Mouse (Mus musculus) liver, embryonic 15.5 days (tissue): ENCODE measurements around the gene Gm16181. TPM values are rescaled to one million over a fixed set of nuclear protein-coding genes. Genes with fewer than 3 reads are reported as not detected.
A peak's percentile ranks its signal among the peaks of the same experiment; 100 is the strongest.

Experiments used
- ATAC-seq: fragments of 200-750 bp; cut with Nextera tagmentation; 2 replicates; pipeline ENCODE4 v1.8.0; 2017; ENCODE audit warnings: moderate number of reproducible peaks, mild to moderate bottlenecking, moderate library complexity; ENCODE audit not compliant: insufficient read depth
- H3K27ac ChIP-seq: fragments of 300-500 bp; sonication (generic); replicated peaks from 2 replicates; pipeline ENCODE4 v1.5.1; 2015; ENCODE audit warnings: mild to moderate bottlenecking, inconsistent platforms
- H3K27me3 ChIP-seq: fragments of 300-500 bp; sonication (generic); 2 replicates; pipeline ENCODE4 v1.6.1; 2015; ENCODE audit warnings: mild to moderate bottlenecking, inconsistent platforms
- H3K36me3 ChIP-seq: fragments of 300-500 bp; sonication (generic); replicated peaks from 2 replicates; pipeline ENCODE4 v1.6.1; 2015; ENCODE audit warnings: moderate library complexity, mild to moderate bottlenecking, inconsistent platforms
- H3K4me1 ChIP-seq: fragments of 300-500 bp; sonication (generic); replicated peaks from 2 replicates; pipeline ENCODE4 v1.6.1; 2015; ENCODE audit warnings: inconsistent platforms
- H3K4me2 ChIP-seq: fragments of 300-500 bp; sonication (generic); 2 replicates; pipeline ENCODE4 v1.6.1; 2015; ENCODE audit warnings: moderate library complexity, mild to moderate bottlenecking, inconsistent platforms
- H3K4me3 ChIP-seq: fragments of 300-500 bp; sonication (generic); replicated peaks from 2 replicates; pipeline ENCODE4 v1.5.1; 2015; ENCODE audit warnings: mild to moderate bottlenecking, inconsistent platforms
- H3K9ac ChIP-seq: fragments of 300-500 bp; sonication (generic); 2 replicates; pipeline ENCODE4 v1.6.1; 2015; ENCODE audit warnings: moderate library complexity, mild to moderate bottlenecking, inconsistent platforms
- H3K9me3 ChIP-seq: fragments of 300-500 bp; sonication (generic); replicated peaks from 2 replicates; pipeline ENCODE4 v1.6.1; 2016; ENCODE audit warnings: inconsistent platforms
- WGBS: fragments of 180-500 bp; shearing (Covaris S2); methylation state at CpG from one replicate; pipeline ENCODE4 v1.1.7; 2015; ENCODE audit warnings: mixed read lengths; ENCODE audit not compliant: insufficient replicate concordance; 5-methylcytosine and 5-hydroxymethylcytosine counted together
- polyA plus RNA-seq: library from polyadenylated mRNA; unstranded; fragments of >200 nt; fragmentation: Nextera tagmentation; extraction: Ambion mirVana; gene quantifications from 2 replicates; pipeline ENCODE4 v1.2.1, GENCODE M21; 2015

Gm16181 gene
- polyA plus RNA-seq: 0.24 TPM in 1 of 2 replicates, not detected in the other

DNA sequence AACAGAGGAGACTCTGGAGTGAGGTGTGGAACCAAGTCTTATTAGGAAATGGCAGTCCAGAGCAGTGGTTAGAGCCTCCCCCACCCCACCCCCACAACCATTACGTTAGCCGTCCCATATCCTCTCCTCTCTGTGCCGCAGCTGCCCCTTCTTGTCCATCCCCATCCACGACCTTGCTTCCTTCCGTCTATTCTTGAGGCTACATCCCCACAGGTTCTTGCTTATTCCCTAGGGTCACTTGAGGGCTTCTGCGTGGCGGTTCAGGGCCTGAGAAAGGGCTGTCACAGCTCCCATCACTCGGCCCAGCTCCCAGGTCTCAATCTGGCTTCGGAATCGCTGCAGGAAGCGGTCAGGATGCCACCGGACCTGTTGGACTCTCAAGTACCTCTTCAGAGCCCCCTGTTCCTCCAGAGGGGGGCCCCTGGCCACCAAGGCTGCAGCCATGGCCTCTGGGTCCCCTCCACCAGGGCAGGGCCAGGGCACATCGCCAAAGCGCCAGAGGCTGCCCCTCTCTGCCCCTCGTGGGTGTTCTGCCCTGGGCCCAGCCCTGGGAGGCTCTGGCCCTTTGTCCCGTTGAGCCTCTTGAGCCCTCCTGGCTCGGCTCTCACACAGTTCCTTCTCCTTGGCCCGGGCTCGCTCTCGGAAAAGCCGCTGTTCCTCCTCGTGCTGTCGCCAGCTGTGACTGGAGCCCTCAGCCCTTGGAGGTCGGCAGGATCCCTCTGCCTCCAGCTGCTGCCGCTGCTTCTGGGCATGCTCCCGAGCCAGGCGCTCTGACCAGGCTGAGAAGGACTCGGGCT is at the start of gene Gm16181:
Gene Gm16181 (plus strand): TSS at position 679 of the 797 bp plus-strand sequence.
- Histone ChIP-seq H3K9me3 (no peaks in the 10 kb centered on the region), H3K4me2 (0 out of 2 replicates have a peak within 1 kb of the TSS, but pooled peaks have one; percentile 10), H3K27me3 (0 out of 2 replicates have a peak, but pooled peaks cover 2% of the 10 kb centered on the region), H3K27ac (peak within 1 kb of the TSS; percentile 61), H3K9ac (no peak within 1 kb of the TSS), H3K4me1 (peaks cover 43% of the 10 kb centered on the region), H3K4me3 (no peak within 1 kb of the TSS), H3K36me3 (peaks cover 19% of the 10 kb centered on the region)
- 56% methylated on average over 28 of the region's 28 CpGs for WGBS
- no peak for ATAC-seq

DNA sequence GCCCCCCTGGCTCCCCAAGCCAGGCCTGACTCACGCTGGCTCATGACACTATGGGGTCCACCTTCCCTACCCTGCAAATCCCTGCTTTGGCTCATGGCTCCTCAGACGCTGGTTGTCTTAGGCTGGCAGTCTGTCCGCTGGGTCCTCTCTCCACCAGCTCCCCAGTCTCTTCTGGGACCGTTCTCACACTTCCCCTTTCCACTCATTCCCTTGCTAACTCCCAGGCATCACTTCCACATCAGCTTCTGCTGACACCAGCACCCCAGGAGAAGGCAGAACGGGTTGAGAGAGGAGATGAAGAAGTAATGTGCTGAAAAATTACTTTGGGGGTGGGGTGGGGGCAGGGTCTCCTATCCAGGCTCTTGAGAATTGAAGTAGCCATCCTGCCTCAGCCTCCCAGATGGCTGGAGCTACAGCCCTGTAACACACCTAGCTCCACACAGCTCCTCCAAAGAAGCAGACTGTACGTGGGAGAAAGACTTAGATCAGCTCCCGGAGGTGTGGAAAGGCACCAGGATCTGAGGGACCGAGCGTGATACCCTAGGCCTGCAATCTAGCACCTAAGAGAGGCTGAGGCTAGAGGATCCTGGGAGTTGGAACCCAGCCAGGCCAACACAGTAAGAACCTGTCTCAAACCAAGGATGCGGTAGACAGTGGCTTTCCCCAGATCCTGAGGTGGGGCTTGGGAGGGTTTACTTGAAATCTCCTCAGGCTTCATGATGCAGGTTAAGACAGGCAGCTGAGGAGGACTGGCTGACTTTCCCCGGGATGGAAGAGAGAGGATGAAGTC is 48.0 kb upstream of the Gm16181 start:
- Histone ChIP-seq H3K4me3 (0 out of 2 replicates have a peak overlapping the region, but pooled peaks have one; percentile 7), H3K9me3 (no peaks in the 10 kb centered on the region), H3K27ac (no peak overlapping the region), H3K4me2 (no peak overlapping the region), H3K36me3 (no peaks in the 10 kb centered on the region), H3K27me3 (no peaks in the 10 kb centered on the region), H3K4me1 (no peaks in the 10 kb centered on the region; the same call in 1 of the 2 replicates), H3K9ac (no peak overlapping the region)
- ATAC-seq: no peak
- 56% methylated on average over 11 of the region's 11 CpGs for WGBS

DNA sequence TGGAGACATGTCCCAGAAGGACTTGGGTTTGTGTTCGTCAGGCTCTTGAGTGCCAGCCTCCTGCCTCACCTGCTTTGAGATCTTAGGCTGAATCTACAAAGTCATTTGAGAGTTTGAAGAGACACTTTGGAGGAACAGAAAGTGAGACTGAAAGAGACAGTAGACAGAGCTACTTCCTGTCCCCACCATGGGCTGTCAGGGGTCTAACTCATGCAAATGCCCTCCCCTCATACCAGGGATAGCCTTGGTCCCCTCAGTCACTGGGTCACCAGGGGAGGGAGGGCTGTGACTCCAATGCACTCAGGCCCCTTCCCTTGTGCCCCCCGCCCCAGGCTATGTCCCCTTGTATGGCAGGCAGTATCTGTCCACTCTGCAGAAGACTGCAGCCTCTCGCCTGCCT is 47.3 kb upstream of the Gm16181 start:
- no peak for ATAC-seq
- Histone ChIP-seq H3K4me3 (no peak overlapping the region), H3K27me3 (no peaks in the 10 kb centered on the region), H3K36me3 (no peaks in the 10 kb centered on the region), H3K4me2 (no peak overlapping the region), H3K9ac (no peak overlapping the region), H3K9me3 (no peaks in the 10 kb centered on the region), H3K27ac (no peak overlapping the region), H3K4me1 (no peaks in the 10 kb centered on the region; the same call in 1 of the 2 replicates)
- WGBS: 45% methylated on average over 3 of the region's 3 CpGs

DNA sequence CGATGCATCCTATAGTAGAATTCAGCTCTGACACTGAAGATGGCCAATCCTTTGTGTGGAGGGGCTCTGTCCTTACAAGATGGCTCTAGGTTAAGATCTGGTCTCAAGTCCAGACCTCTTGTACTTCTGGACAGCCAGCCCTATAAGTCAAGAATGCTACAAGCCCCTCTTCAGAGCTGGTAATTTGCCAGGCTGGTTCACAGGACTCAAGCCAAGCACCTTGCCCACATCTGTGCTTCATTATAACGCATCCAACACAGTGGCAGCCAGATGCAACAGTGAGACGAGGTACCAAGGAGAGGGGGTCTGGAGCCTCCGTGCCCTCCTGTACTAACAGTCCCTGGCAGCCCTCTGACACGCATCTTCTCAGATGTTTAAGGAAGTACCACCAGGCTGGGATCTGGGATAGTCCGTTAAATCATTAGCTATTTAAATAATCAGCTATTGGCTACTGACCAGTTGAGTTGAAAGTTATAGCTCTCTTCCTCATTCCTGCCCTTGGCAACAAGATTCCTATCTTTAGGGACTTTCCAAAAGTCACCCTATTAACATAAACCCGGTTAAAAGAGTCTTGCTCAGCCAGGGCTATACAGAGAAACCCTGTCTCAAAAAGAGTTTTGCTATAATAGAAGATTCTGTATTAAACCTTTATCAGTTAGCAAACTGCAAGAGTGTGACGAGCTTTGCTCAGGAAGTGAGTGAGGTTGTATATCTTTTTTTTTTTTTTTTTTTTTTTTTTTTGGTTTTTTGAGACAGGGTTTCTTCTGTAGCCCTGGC is 46.2 kb upstream of the Gm16181 start:
- Histone ChIP-seq H3K4me1 (no peaks in the 10 kb centered on the region; the same call in 1 of the 2 replicates), H3K4me2 (no peak overlapping the region), H3K36me3 (no peaks in the 10 kb centered on the region), H3K27ac (no peak overlapping the region), H3K9ac (no peak overlapping the region), H3K9me3 (no peaks in the 10 kb centered on the region), H3K27me3 (no peaks in the 10 kb centered on the region), H3K4me3 (no peak overlapping the region)
- 50% methylated on average over 8 of the region's 8 CpGs for WGBS
- no peak for ATAC-seq

DNA sequence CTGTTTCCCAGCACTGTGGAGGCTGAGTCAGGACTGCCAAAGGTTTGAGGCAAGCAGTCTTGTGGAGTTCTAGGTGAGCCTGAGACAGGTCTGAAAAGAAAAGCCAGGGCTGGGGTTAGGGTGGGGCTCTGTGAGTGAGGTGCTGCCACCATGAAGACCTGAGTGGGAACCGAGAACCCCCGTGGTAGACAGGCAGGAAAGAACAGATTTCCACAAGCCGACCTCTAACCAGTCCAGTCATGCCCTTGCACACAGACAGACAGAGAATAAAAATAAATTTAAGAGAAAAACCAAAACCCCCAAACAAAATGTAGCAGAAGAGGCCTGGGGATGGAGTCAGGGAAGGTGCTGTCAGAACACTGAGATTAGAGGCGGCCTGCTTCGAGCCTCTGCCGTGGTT is 45.3 kb upstream of the Gm16181 start:
- Histone ChIP-seq H3K4me1 (no peaks in the 10 kb centered on the region; the same call in 1 of the 2 replicates), H3K4me3 (no peak overlapping the region), H3K27ac (no peak overlapping the region), H3K4me2 (no peak overlapping the region), H3K27me3 (no peaks in the 10 kb centered on the region), H3K9me3 (no peaks in the 10 kb centered on the region), H3K9ac (no peak overlapping the region), H3K36me3 (no peaks in the 10 kb centered on the region)
- ATAC-seq: no peak
- WGBS: 65% methylated on average over 6 of the region's 6 CpGs

DNA sequence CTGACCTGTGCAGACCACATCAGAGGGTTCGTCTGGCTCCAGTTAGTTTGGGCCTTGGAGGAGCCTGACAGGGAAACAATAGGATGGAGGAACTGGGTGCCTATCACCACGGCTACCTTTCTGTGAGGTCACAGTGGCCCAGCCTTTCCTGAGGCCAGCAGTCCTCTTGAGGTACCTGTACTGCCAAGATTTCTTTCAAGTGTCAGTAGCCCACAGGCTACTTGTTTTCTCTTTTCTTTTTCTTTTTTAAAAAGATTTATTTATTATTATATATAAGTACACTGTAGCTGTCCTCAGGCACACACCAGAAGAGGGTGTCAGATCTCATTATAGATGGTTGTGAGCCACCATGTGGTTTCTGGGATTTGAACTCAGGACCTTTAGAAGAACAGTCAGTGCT is 44.7 kb upstream of the Gm16181 start, which contains the start of gene Aif1:
Gene Aif1 (minus strand): TSS at position 101 of the 400 bp plus-strand sequence.
- Histone ChIP-seq H3K36me3 (no peaks in the 10 kb centered on the region), H3K9ac (no peak within 1 kb of the TSS), H3K4me1 (no peaks in the 10 kb centered on the region; the same call in 1 of the 2 replicates), H3K9me3 (no peaks in the 10 kb centered on the region), H3K27me3 (no peaks in the 10 kb centered on the region), H3K4me3 (no peak within 1 kb of the TSS), H3K4me2 (no peak within 1 kb of the TSS), H3K27ac (no peak within 1 kb of the TSS)
- ATAC-seq: no peak
- 39% methylated on average over 2 of the region's 2 CpGs for WGBS

DNA sequence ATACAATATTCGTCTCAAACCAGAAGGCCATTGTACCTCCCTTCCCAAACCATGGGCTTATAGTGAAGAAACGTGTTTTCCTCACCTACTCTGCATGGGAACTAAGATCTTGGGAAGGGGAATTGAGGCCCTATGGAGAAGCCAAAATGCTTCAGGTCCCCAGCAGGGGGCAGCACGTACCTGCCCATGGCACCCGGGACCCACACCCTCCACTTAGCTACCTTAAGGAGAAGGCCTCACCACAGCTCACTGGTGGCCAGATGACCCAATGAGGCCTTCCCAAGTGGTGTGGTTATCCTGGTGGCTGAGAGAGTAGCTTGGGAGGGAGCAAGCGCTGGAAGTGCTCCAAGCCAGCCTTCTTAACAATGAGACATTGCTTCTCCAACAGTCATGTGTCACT is 42.1 kb upstream of the Gm16181 start:
- Histone ChIP-seq H3K4me1 (no peaks in the 10 kb centered on the region; the same call in 1 of the 2 replicates), H3K4me2 (no peak overlapping the region), H3K27me3 (no peaks in the 10 kb centered on the region), H3K9me3 (no peaks in the 10 kb centered on the region), H3K9ac (no peak overlapping the region), H3K4me3 (no peak overlapping the region), H3K27ac (no peak overlapping the region), H3K36me3 (no peaks in the 10 kb centered on the region)
- WGBS: 4% methylated on average over 5 of the region's 5 CpGs
- peak; percentile 54; the same call in 1 of the 2 replicates for ATAC-seq

DNA sequence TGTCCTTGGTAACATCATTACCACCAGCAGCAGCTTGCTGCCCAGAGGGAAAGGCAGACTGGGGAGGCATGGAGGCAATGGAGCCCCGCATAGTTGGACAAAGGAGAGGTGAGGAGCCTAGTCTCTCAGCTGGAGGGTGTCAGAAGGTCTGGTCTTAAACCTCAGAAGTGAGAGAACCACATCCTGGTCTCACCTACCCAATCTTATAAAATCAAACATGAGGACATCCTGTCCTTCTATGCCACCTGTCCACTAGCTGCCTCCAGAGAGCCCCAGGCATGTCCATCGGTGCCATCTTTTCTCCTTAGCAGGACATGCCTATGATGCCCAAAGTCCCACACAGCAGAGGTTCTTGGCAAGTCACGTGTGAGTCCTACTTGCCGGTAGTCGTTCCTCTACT is 40.5 kb upstream of the Gm16181 start:
- Histone ChIP-seq H3K27ac (no peak overlapping the region), H3K9ac (no peak overlapping the region), H3K4me1 (no peaks in the 10 kb centered on the region; the same call in 1 of the 2 replicates), H3K4me3 (no peak overlapping the region), H3K9me3 (no peaks in the 10 kb centered on the region), H3K27me3 (no peaks in the 10 kb centered on the region), H3K36me3 (no peaks in the 10 kb centered on the region), H3K4me2 (no peak overlapping the region)
- WGBS: 60% methylated on average over 5 of the region's 5 CpGs
- ATAC-seq: no peak

DNA sequence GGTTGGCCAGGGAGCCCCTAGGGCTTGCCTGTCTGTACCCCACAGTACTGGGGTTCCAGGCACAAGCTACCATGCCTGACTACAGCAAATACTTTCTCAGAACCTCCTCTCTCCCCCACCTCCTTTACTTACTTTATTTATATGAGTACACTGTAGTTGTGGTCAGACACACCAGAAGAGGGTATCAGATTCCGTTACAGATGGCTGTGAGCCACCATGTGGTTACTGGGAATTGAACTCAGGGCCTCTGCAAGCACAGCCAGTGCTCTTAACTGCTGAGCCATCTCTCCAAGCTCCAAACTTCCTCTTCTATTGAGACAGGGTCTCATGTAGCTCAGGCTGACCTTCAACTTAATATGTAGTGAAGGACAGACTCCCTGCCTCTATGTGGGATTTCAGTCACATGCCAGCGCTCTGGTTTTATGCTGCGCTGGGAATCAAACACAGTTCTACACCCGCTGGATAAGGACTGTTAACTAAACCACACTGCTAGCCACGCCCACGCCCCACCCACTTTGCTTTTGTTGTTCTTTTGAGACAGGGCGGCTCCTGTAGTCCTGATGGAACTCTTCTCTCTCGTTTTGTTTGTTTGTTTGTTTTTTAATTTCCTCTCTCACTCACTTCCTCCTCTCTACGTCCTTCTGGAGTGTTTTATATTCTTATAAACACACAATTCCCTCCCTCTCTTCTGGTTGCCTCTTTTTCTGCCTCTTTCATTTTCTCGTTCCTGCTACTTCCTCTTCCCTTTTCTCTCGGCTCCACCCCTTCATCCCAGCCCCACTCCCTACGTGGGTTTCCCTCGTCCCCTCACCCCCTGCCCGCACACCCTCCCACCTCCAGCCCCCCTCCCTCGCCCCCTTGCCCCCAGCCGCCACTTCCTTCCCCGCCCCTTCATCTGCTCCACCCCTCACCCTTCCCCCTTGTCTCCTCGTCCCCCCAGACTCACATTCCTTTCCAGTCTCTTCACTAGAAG is 34.7 kb upstream of the Gm16181 start:
- peak overlapping the region; percentile 54 for H3K4me3 ChIP-seq
- no peak overlapping the region for H3K9ac ChIP-seq
- H3K4me2 ChIP-seq: peak overlapping the region; percentile 72
- H3K27ac ChIP-seq: peak overlapping the region; percentile 53
- H3K36me3 ChIP-seq: no peaks in the 10 kb centered on the region
- under 1% methylated on average over 18 of the region's 18 CpGs for WGBS
- ATAC-seq: 0 out of 2 replicates have a peak, but pooled peaks have one; percentile 11
- no peaks in the 10 kb centered on the region for H3K9me3 ChIP-seq
- no peaks in the 10 kb centered on the region for H3K27me3 ChIP-seq
- peaks cover 29% of the 10 kb centered on the region for H3K4me1 ChIP-seq

DNA sequence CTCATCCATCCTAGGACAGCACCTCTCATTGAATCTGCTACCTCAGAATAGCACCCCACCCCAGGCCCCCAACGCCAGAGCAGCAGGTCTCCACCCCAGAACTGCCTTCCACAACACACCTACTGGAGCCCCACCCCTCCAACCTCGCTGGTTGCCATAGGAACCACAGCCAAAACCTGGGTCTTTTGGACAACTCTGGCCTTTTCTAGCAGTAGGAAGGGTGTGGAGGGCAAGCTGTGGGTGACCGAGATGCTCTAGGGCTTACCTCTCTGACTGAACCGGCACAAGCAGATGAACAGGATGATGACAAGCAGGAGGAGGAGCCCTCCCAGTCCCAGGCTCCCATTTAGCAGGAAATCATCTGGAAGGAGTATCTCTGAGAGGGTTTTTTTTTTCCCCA is 34.0 kb upstream of the Gm16181 start:
- Histone ChIP-seq H3K4me1 (peaks cover 29% of the 10 kb centered on the region), H3K9me3 (no peaks in the 10 kb centered on the region), H3K4me3 (peak overlapping the region; percentile 54), H3K36me3 (no peaks in the 10 kb centered on the region), H3K27ac (peak overlapping the region; percentile 53), H3K4me2 (peak overlapping the region; percentile 72), H3K9ac (no peak overlapping the region), H3K27me3 (no peaks in the 10 kb centered on the region)
- no peak for ATAC-seq
- WGBS: under 1% methylated on average over 4 of the region's 4 CpGs
